Mouse (Mus musculus) inflammation-experienced regulatory T-cells (primary cell): ENCODE measurements around the gene Fbln5. TPM values are rescaled to one million over a fixed set of nuclear protein-coding genes. Genes with fewer than 3 reads are reported as not detected.

ENCODE experiments used
- polyA plus RNA-seq, 2 experiments: library from polyadenylated mRNA; unstranded; fragments of 100-300 nt; shearing (Covaris generic); gene quantifications; one replicate each; pipeline ENCODE4 v1.2.1; 2017

Fbln5 gene
- 1 to 10 TPM in 1 of 2 experiments, under 1 TPM in 1; 0.07 to 1.1 TPM for polyA plus RNA-seq

GRCm38 (mm10) chr12:101818608-101819370 is at the start of gene Fbln5:
Gene Fbln5 (minus strand): TSS chr12:101819055.

GRCm38 (mm10) chr12:101718054-101718754 is 100.7 kb downstream of the Fbln5 start, which contains the start of gene Tc2n:
Gene Tc2n (minus strand): TSS chr12:101718523.

Other genes starting within 250 kb of the Fbln5 start
- under 1 TPM in 1 of 2 experiments, not detected in 1; 0.83 TPM for gene Tc2n, start 100.5 kb downstream of the Fbln5 start, polyA plus RNA-seq
- gene Trip11, start 94.2 kb upstream of the Fbln5 start, polyA plus RNA-seq = 10 to 100 TPM; 61.9 to 65.7 TPM
- gene Atxn3, start 139.2 kb upstream of the Fbln5 start, polyA plus RNA-seq = 10 to 100 TPM; 18.5 to 21.7 TPM
- gene Cpsf2, start 156.9 kb upstream of the Fbln5 start, polyA plus RNA-seq = 10 to 100 TPM; 25.3 to 27.3 TPM